Mouse (Mus musculus): ENCODE data around the gene Zscan26. TPM values are rescaled to one million over a fixed set of nuclear protein-coding genes. Genes with fewer than 3 reads are reported as not detected.
"Not testable (repeated sequence)": the region's sequence is repeated elsewhere in the genome, so short reads cannot be mapped to it uniquely, and the experiment has no call there.

The Zscan26 gene
- polyA plus RNA-seq, 1 experiment from 2014 or later = 25.4 TPM

DNA sequence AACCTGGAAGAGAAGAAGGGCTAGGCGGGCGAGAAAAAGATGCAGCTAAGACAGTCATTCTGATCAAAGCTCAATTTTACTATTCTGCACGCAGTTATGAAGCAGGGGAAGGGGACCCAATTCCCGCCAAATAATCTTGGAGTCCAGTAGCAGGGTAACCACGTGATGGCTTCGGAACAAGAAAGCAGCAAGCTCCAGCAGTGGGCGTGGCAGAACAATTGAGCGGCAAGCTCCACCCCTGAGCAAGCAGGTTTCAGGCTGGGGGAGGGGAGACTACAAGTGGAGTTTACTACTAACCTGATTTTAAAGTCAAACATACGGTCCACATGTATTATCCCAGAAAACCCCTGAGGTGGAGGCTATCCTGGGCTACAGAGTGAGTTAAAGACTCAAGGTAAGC lies 9.0 kb upstream of the Zscan26 start:
- not testable (repeated sequence) for H3K36me3 ChIP-seq (ENCODE audit: poor library complexity, severe bottlenecking); ATAC-seq; H3K4me2 ChIP-seq; H3K9ac ChIP-seq; H3K9me3 ChIP-seq (replicated peaks); H3K27ac ChIP-seq; H3K27me3 ChIP-seq; H3K4me3 ChIP-seq; H3K4me1 ChIP-seq
- 57% methylated on average over 9 of the region's 9 CpGs for WGBS

DNA sequence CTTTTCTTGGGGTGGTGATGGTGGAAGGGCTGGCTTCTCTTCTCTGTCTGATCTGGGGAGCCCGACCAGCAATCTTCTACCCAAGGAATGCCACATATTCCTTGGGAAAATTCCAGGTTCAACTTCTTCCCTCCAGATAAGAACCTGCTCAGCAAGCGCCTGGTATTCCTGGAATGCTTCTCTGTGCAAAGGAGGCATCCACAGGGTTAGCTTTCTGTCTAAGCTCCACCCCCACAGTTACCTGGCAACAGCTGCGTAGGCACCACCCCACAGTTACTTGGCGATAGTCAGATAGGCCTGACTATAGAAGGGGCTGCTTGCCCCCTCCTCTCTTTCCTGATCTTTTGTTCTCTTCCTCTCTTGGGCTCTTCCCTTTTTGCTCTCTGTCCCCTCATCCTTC lies 2.8 kb upstream of the Zscan26 start:
- Histone ChIP-seq H3K36me3 (ENCODE audit: poor library complexity, severe bottlenecking) (peaks cover 2% of the 10 kb centered on the region; the same call in 1 of the 2 replicates), H3K4me1 (peaks cover 16% of the 10 kb centered on the region), H3K27ac (no peak overlapping the region), H3K4me3 (no peak overlapping the region), H3K9ac (no peak overlapping the region), H3K9me3 (replicated peaks) (no peaks in the 10 kb centered on the region), H3K27me3 (peaks cover 19% of the 10 kb centered on the region), H3K4me2 (no peak overlapping the region)
- no peak for ATAC-seq
- WGBS = 11% methylated on average over 4 of the region's 4 CpGs

DNA sequence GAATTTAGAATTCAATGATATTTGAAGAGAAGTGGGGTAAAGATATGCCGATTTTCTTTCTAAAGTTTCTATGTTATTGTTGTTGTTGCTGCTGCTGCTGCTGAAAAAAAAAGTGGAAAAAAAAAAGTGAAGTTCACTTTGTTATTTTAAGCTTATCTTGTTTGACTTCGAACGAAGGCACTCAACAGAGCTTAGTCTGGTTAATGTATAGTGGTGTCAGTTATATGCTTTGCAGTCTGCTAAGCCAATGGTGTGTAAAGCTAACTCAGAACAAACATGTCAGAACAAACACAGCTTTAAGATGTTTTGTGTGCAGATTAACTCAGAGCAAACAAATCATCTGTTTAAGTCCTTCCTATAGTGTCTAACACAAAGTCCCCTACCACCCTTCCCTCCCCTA lies 603 bp upstream of the Zscan26 start:
- no peak for ATAC-seq
- peaks cover 16% of the 10 kb centered on the region; the same call in 1 of the 2 replicates for H3K27me3 ChIP-seq
- H3K27ac ChIP-seq = no peak overlapping the region
- H3K36me3 ChIP-seq (ENCODE audit: poor library complexity, severe bottlenecking) = peaks cover 7% of the 10 kb centered on the region
- WGBS = 94% methylated on average over 3 of the region's 3 CpGs
- H3K4me1 ChIP-seq = peaks cover 17% of the 10 kb centered on the region
- H3K9ac ChIP-seq = no peak overlapping the region
- H3K9me3 ChIP-seq (replicated peaks) = no peaks in the 10 kb centered on the region
- no peak overlapping the region for H3K4me2 ChIP-seq
- no peak overlapping the region for H3K4me3 ChIP-seq

DNA sequence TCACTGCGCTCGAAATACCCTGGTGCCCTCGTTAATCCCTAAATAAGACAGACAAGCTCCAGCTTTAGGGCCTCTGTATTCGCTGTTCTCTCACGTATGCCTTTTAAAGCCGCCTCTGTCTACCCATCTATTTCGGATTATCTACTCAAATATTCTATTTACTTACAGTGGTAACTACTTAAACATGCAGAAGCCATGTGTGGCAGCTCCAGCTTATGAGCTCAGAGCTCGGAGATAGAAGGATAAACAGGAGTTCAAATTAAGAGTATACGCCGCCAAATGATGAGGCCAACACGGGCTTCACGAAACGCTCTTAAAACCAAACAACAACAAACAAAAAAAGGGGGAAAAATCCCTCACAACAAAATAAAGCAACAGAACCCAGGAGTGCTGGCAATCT lies 488 bp downstream of the Zscan26 start:
- Histone ChIP-seq H3K27ac (peak overlapping the region; percentile 74), H3K36me3 (ENCODE audit: poor library complexity, severe bottlenecking) (peaks cover 17% of the 10 kb centered on the region), H3K9me3 (replicated peaks) (no peaks in the 10 kb centered on the region), H3K4me2 (peak overlapping the region; percentile 79), H3K4me3 (peak overlapping the region; percentile 79), H3K4me1 (peaks cover 18% of the 10 kb centered on the region), H3K9ac (peak overlapping the region; percentile 78), H3K27me3 (peaks cover 16% of the 10 kb centered on the region; the same call in 1 of the 2 replicates)
- peak; percentile 39 for ATAC-seq
- WGBS = under 1% methylated on average over 13 of the region's 13 CpGs

DNA sequence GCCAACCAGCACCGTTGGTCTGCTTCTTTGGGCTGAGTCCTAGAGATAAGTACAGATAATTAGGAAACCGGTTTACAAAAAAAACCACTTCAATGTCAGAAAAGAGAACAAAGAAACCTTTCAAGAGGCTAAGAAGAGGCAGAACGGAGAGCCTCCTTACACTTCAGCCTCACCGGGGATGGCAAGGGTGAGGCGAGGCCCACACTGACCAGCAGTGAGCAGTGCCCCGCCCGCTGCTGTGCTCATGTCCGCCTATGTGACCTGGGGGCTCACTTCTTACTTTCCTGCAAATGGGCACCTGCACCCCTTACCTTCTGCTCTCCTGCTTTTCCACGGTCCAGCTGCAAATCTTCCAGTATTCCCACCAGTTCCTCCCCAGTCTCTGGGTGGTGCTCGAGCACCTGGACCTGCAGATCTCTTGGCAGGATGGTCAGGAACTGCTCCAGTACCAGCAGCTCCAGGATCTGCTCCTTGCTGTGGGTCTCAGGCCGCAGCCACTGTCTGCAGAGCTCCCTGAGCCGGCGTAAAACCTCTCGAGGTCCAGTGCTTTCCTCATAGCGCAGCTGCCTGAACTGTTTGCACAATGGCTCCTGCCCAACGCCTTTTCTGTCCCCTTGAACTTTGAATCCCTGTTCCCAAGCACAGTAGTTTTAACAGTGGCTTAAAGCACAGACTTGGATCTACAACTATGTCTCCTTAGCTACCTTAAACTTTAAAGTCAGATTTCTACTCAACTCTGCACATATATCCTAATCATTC lies 5.5 kb downstream of the Zscan26 start:
- no peaks in the 10 kb centered on the region for H3K9me3 ChIP-seq (replicated peaks)
- H3K4me1 ChIP-seq = peaks cover 20% of the 10 kb centered on the region
- no peak overlapping the region for H3K9ac ChIP-seq
- no peak overlapping the region for H3K4me3 ChIP-seq
- ATAC-seq = no peak
- 69% methylated on average over 16 of the region's 16 CpGs for WGBS
- peaks cover 64% of the 10 kb centered on the region for H3K36me3 ChIP-seq (ENCODE audit: poor library complexity, severe bottlenecking)
- H3K27me3 ChIP-seq = no peaks in the 10 kb centered on the region
- H3K27ac ChIP-seq = no peak overlapping the region
- H3K4me2 ChIP-seq = no peak overlapping the region

DNA sequence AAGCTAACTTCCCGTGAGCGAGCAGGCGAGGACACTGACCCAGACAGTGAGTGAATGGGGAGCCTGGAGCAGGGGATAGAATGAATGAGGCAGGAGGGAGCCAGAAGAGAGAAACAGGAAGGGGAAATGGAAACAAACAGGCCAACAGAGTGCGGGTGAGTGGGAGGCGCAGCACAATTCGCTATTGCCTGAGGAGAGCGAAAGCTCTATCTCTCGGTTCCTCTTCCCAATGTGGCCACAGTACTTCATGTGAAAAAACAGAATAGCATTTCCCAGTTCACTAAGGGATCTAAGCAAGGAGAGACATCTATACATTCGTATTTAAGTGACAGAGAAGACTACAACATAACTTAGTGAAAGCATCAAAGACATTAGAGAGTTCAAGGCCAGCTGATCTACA lies 6.7 kb downstream of the Zscan26 start:
- ATAC-seq = no peak
- Histone ChIP-seq H3K27me3 (no peaks in the 10 kb centered on the region), H3K27ac (no peak overlapping the region), H3K9ac (no peak overlapping the region), H3K36me3 (ENCODE audit: poor library complexity, severe bottlenecking) (peaks cover 69% of the 10 kb centered on the region), H3K4me3 (no peak overlapping the region), H3K9me3 (replicated peaks) (no peaks in the 10 kb centered on the region), H3K4me1 (peaks cover 8% of the 10 kb centered on the region; the same call in 1 of the 2 replicates), H3K4me2 (no peak overlapping the region)
- WGBS = 91% methylated on average over 9 of the region's 9 CpGs

DNA sequence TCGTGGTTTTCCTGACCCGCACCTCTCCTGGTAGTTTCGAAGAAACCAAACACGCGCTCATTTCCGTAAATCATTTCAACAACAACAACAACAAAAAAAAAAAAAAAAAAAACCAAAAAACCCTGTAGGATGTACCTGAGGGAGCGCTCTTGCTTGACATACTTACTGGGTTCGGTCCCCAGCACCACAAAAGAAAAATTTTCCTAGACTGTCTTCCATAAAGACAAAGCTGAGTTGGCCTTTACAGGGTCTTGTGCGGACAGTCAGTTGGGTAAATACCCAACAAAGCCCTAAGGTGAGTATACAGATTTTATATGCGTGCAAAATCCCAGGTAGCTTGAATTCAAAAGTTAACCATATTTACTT lies 12.3 kb downstream of the Zscan26 start:
- peak overlapping the region; percentile 59 for H3K4me3 ChIP-seq

DNA sequence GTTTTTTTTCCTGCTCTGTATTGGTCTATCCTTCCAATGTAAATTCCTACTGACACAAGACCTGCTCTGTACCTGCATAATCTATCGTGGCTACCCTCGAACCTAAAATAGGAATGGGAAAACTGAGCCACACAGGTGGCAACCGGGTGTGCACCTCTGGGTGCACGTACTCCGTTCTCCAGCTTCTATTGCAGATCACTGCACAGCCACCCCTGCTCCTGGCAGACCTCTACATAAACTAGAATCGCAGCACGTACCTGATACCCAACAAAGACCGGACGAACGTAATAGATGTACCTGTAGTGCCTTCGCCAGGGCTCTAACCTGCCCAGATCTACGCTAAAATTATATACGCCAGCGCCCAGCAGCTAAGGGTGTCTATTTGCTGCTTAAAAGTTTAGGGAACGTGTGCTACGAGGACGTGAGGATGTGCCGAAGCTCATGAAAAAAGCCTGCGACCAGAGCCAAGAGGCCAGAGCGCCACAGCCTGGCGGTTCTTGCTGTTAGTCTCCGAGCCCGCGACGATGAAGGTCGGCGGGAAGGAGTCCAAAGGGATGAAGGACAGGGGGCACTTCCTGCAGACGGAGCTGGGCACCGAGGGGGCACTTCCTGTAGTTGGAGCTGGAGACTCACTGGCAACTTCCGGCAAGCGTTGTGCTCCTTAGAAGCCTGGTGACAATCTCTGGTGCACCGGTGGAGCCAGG lies 12.9 kb downstream of the Zscan26 start, which contains the start of gene Pgbd1:
Pgbd1 (minus strand) TSS at position 556 of the 704 bp plus-strand sequence.
- Histone ChIP-seq H3K4me2 (peak within 1 kb of the TSS; percentile 84), H3K9ac (peak within 1 kb of the TSS; percentile 79), H3K27ac (peak within 1 kb of the TSS; percentile 52), H3K36me3 (ENCODE audit: poor library complexity, severe bottlenecking) (peaks cover 30% of the 10 kb centered on the region), H3K4me1 (peaks cover 14% of the 10 kb centered on the region), H3K9me3 (replicated peaks) (no peaks in the 10 kb centered on the region), H3K4me3 (peak within 1 kb of the TSS; percentile 59), H3K27me3 (no peaks in the 10 kb centered on the region)
- peak; percentile 95 for ATAC-seq
- 2% methylated on average over 32 of the region's 32 CpGs for WGBS

More for the DNA sequence above, 12.3 kb downstream of the Zscan26 start:
- peaks cover 14% of the 10 kb centered on the region for H3K4me1 ChIP-seq
- H3K9me3 ChIP-seq (replicated peaks) = no peaks in the 10 kb centered on the region
- WGBS = 17% methylated on average over 10 of the region's 10 CpGs
- H3K27me3 ChIP-seq = no peaks in the 10 kb centered on the region
- H3K4me2 ChIP-seq = peak overlapping the region; percentile 84
- peak; percentile 39 for ATAC-seq
- peak overlapping the region; percentile 52; the same call in 1 of the 2 replicates for H3K27ac ChIP-seq
- H3K36me3 ChIP-seq (ENCODE audit: poor library complexity, severe bottlenecking) = peaks cover 35% of the 10 kb centered on the region
- H3K9ac ChIP-seq = peak overlapping the region; percentile 79

DNA sequence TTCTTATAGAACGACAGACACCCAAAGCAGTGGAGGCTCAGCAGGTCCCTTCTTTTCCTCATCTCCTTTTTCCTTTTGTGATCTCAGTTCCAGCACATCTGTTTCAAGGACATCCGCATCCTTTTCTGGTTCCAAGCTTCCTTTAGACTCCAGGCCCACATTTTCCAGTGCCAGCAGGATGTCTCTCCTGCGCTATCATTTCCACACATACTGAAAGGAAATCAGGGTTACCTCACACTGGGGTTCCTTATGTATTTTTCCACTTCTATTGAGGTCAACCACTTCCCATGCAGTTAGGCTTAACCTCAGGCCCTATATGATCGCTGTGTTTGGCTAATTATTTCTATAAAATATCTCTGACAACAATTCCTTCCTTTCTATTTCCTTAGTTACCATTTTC lies 18.1 kb downstream of the Zscan26 start:
- no peak for ATAC-seq
- Histone ChIP-seq H3K27ac (no peak overlapping the region), H3K36me3 (ENCODE audit: poor library complexity, severe bottlenecking) (no peaks in the 10 kb centered on the region), H3K27me3 (no peaks in the 10 kb centered on the region), H3K9me3 (replicated peaks) (no peaks in the 10 kb centered on the region), H3K4me3 (no peak overlapping the region), H3K4me1 (peaks cover 8% of the 10 kb centered on the region), H3K9ac (no peak overlapping the region), H3K4me2 (no peak overlapping the region)
- WGBS = 90% methylated on average over 4 of the region's 4 CpGs

DNA sequence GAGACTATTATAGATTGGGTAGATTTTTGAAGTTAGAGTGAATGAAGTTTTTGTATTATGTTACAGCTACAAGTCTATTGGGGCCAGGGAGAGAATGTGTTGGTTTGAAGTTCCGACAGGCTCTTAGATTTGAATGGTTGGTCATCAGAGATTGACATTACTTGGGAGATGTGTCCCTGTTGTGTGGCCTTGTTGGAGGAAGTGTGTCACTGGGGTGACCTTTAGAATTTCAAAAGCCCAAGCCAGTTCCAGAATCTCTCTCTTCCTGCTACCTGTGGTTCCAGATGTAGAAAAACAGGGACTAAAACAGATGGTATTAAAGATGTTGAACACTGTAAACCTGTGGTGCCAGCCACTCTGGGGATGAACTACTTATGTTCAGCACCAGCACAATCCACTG lies 25.9 kb downstream of the Zscan26 start:
- WGBS = 97% methylated on average over 1 of the region's 1 CpGs

DNA sequence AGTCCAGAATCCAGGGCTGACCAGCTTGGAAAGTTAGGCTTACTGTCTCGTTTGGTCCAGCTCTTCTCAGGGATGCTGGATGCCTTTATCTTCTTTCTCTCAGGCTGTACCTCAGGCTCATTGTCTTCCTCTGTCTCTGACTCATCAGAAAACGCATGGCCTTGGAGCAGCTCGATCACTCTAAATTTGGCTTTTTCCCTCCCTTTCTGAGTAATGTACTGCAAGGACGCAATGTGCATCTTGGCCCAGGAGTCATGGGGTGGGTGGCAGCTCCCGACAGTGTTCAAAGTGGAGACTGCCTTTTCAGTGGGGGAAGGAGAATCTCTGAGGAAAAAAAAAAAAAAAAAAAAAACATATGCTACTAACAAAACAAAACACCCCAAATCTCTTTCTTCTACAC lies 30.2 kb downstream of the Zscan26 start:
- Histone ChIP-seq H3K4me1 (no peaks in the 10 kb centered on the region), H3K9ac (no peak overlapping the region), H3K9me3 (replicated peaks) (no peaks in the 10 kb centered on the region), H3K36me3 (ENCODE audit: poor library complexity, severe bottlenecking) (no peaks in the 10 kb centered on the region), H3K4me2 (no peak overlapping the region), H3K27me3 (no peaks in the 10 kb centered on the region), H3K27ac (no peak overlapping the region), H3K4me3 (no peak overlapping the region)
- ATAC-seq = no peak
- WGBS = 63% methylated on average over 5 of the region's 5 CpGs

More for the DNA sequence above, 25.9 kb downstream of the Zscan26 start:
- no peak overlapping the region for H3K9ac ChIP-seq
- H3K36me3 ChIP-seq (ENCODE audit: poor library complexity, severe bottlenecking) = no peaks in the 10 kb centered on the region
- no peaks in the 10 kb centered on the region for H3K9me3 ChIP-seq (replicated peaks)
- H3K4me1 ChIP-seq = no peaks in the 10 kb centered on the region
- H3K27me3 ChIP-seq = no peaks in the 10 kb centered on the region
- H3K27ac ChIP-seq = no peak overlapping the region
- ATAC-seq = no peak
- H3K4me2 ChIP-seq = no peak overlapping the region
- H3K4me3 ChIP-seq = no peak overlapping the region

DNA sequence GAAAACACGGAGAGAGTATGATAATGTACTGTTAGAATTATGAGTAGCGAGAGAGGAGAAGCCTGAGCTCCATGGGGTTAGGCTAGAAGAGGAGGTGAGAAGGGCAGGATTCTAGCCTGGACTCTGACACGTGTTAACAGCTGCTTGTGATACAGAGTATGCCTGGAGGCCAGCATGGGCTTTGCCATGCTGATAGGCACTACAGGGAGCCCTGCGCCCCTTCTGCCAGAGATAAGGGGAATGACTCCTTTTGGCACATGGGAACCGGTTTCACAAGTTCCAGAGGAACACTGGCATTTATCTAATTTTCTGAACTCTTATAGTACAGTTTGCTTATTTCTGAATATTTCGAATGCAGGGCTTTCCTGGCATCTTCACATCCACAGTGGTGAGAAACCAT lies 34.7 kb downstream of the Zscan26 start:
- Histone ChIP-seq H3K4me3 (no peak overlapping the region), H3K4me1 (no peaks in the 10 kb centered on the region), H3K27ac (no peak overlapping the region), H3K36me3 (ENCODE audit: poor library complexity, severe bottlenecking) (no peaks in the 10 kb centered on the region), H3K27me3 (no peaks in the 10 kb centered on the region), H3K4me2 (no peak overlapping the region), H3K9me3 (replicated peaks) (no peaks in the 10 kb centered on the region), H3K9ac (no peak overlapping the region)
- no peak for ATAC-seq
- whole genome bisulfite sequencing = 71% methylated on average over 6 of the region's 6 CpGs

All from forebrain, embryonic 13.5 days (tissue).